Mouse (Mus musculus): ENCODE data around the gene Fam120b. TPM values are rescaled to one million over a fixed set of nuclear protein-coding genes. Genes with fewer than 3 reads are reported as not detected.

The Fam120b gene
- polyA plus RNA-seq, 1 experiment from 2014 or later: 45.2 TPM

DNA sequence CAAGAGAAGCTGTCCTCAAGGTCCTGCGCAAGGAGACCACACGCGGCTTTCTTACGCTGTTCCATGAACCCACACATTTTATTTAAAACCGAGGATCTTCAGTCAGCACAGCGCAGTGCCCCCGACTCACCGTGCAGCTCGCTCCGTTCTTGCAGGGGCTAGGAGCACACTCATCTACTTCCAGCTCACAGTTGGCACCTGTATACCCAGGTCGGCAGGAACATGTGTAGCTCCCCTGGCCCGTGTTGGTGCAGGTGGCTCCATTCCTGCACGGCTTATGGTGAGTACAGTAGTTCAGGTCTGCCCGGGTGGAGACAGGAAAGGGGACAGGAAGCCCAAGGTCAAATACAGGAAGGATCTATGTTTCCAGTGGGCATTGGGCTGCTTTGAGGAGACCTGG is 25.6 kb upstream of the Fam120b start:
- no peak overlapping the region for H3K4me3 ChIP-seq (replicated peaks; ENCODE audit: low read length)
- peak overlapping the region; percentile 22; the same call in 1 of the 2 replicates for H3K4me2 ChIP-seq (replicated peaks)
- H3K4me1 ChIP-seq (replicated peaks; ENCODE audit: control insufficient read depth, insufficient read depth, low read length): peaks cover 34% of the 10 kb centered on the region
- no peaks in the 10 kb centered on the region for H3K27me3 ChIP-seq (ENCODE audit: control insufficient read depth, insufficient read depth, low read length)
- no peak overlapping the region for H3K9ac ChIP-seq
- no peak overlapping the region for H3K27ac ChIP-seq
- DNase-seq (ENCODE audit: low spot score) (no peak), ATAC-seq (ENCODE audit: low FRiP score) (no peak)
- peaks cover 68% of the 10 kb centered on the region for H3K36me3 ChIP-seq (replicated peaks; ENCODE audit: control insufficient read depth, insufficient read depth)
- no peaks in the 10 kb centered on the region for H3K9me3 ChIP-seq (ENCODE audit: control insufficient read depth, low read length)
- WGBS: 94% methylated on average over 14 of the region's 14 CpGs

DNA sequence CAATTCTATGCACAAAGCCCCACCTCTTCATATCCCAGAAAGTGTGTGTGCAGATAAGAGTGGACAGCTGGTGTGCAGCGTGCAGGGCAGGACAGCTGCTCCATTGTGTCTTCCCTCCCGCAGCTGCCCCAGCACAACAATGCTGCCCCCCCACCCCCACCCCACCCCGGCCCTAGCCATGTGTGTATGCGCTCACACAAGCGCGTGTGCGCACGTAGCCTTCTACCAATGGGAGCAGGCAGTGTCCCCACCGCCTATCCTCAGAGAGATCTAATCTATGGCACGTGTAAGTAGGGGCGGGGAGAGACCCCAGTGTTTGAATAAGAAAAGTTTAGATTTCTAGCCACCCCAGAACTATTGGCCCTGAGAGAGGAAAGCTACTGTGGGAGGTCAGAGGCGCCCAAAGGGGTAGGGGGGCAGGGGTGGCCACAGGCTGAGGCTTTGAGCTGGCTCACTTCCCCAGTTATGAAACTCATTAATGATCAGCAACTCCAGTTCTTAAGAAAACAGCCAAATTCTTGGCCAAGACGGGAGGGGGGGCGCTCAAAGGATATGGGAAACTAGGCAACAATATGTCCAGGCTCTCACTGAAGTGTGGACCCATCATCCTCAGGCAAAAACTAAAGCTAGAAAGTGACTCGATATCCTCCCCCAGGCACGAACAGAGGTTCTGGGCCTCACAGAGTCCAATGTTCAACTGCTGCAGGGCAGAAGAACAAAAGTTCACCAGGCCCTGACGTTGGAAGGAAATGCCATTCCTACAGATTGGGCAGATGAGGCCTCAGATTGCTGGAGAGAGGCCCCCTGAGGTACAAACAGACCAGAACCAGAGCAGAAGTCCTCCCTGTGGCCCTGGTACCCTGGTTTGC is 23.8 kb upstream of the Fam120b start:
- 16% methylated on average over 17 of the region's 17 CpGs for WGBS
- Histone ChIP-seq H3K4me2 (replicated peaks) (peak overlapping the region; percentile 82), H3K36me3 (replicated peaks; ENCODE audit: control insufficient read depth, insufficient read depth) (peaks cover 53% of the 10 kb centered on the region), H3K9ac (peak overlapping the region; percentile 51; the same call in 1 of the 2 replicates), H3K9me3 (ENCODE audit: control insufficient read depth, low read length) (no peaks in the 10 kb centered on the region), H3K4me3 (replicated peaks; ENCODE audit: low read length) (peak overlapping the region; percentile 67), H3K4me1 (replicated peaks; ENCODE audit: control insufficient read depth, insufficient read depth, low read length) (peaks cover 36% of the 10 kb centered on the region), H3K27me3 (ENCODE audit: control insufficient read depth, insufficient read depth, low read length) (no peaks in the 10 kb centered on the region), H3K27ac (no peak overlapping the region)
- no peak for DNase-seq (ENCODE audit: low spot score)
- no peak for ATAC-seq (ENCODE audit: low FRiP score)

DNA sequence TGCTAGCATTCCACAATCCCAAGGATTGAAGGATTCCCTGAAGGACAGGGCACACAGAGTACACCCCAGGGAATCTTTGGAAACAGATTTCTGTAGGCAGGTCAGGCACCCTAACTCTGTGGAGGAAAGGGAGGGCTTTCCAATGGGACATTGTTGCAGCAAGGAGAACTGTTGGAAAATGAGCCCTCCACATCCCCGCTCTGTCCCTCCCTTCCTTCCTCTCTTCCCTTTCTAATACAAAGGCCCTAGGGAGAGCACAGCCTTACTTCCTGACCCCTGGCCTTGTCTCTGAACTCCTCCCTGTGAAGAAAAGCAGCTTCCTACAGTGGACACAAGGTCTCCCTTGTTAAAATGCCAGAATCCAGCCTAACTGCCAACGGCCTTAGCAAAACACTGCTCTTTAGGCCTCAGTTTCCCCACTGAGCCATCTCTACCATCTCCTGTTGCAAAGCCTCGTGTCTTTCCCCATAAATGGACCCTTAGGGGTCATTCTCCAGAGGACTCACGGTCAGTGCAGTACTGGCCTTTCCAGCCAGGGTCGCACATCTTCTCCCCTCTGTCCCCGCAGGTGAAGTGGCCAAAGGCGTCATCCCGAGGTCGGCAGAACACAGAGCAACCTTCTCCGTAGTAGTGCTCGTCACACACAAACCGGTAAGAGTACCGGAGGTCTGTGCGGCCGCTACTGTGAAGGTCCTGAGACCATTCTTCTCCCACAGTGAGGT is 22.9 kb upstream of the Fam120b start:
- 47% methylated on average over 15 of the region's 15 CpGs for WGBS
- H3K4me2 ChIP-seq (replicated peaks): peak overlapping the region; percentile 82
- H3K9me3 ChIP-seq (ENCODE audit: control insufficient read depth, low read length): no peaks in the 10 kb centered on the region
- peak overlapping the region; percentile 51 for H3K9ac ChIP-seq
- ATAC-seq (ENCODE audit: low FRiP score) (no peak), DNase-seq (ENCODE audit: low spot score) (no peak)
- no peak overlapping the region for H3K27ac ChIP-seq
- peaks cover 46% of the 10 kb centered on the region for H3K36me3 ChIP-seq (replicated peaks; ENCODE audit: control insufficient read depth, insufficient read depth)
- H3K27me3 ChIP-seq (ENCODE audit: control insufficient read depth, insufficient read depth, low read length): no peaks in the 10 kb centered on the region
- H3K4me1 ChIP-seq (replicated peaks; ENCODE audit: control insufficient read depth, insufficient read depth, low read length): peaks cover 41% of the 10 kb centered on the region
- H3K4me3 ChIP-seq (replicated peaks; ENCODE audit: low read length): peak overlapping the region; percentile 67

DNA sequence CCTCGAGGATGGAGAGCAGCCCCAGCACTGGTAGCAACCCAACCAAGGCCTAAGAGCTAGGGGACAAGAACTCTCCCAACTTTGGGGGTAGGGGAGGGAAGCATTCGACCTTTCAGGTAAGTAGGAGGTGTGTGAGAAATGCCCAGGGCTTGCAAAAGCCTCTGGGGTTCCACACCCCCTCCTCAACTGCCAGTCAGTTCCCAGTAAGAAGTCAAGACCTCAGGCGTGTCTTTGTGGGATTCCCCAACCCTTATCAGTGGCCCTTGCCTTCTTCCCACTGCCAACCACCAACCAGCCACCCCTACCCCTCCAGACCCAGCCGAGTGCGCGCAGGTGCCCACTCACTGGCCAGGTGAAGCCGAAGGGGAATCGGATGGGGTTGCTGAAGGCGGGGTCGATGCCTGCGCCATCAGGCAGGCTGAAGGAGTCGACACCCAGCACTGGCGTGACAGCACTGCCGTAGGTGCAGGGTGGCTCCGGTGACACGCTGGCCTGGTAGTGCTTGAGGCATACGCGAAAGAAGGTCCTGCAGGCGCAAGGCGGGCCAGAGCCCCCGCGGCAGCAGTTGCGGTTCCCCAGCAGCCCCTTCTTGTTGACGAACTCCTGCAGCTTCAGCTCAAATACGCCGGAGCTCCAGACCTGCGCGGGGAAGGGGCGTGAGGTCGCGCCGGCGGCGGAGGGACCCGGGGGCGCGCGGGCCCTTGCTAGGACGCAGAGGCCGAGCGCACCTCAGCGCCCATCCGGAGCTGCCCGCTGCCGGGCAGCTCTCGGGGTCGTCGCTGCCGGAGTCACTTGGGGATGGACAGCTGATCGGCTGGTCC is 21.5 kb upstream of the Fam120b start:
- peak overlapping the region; percentile 67 for H3K4me3 ChIP-seq (replicated peaks; ENCODE audit: low read length)
- peak overlapping the region; percentile 93 for H3K27ac ChIP-seq
- H3K4me1 ChIP-seq (replicated peaks; ENCODE audit: control insufficient read depth, insufficient read depth, low read length): peaks cover 41% of the 10 kb centered on the region
- peak overlapping the region; percentile 90 for H3K9ac ChIP-seq
- WGBS: 2% methylated on average over 41 of the region's 50 CpGs
- DNase-seq (ENCODE audit: low spot score): no peak
- H3K36me3 ChIP-seq (replicated peaks; ENCODE audit: control insufficient read depth, insufficient read depth): peaks cover 32% of the 10 kb centered on the region
- no peaks in the 10 kb centered on the region for H3K27me3 ChIP-seq (ENCODE audit: control insufficient read depth, insufficient read depth, low read length)
- no peaks in the 10 kb centered on the region for H3K9me3 ChIP-seq (ENCODE audit: control insufficient read depth, low read length)
- H3K4me2 ChIP-seq (replicated peaks): peak overlapping the region; percentile 82
- no peak for ATAC-seq (ENCODE audit: low FRiP score)

DNA sequence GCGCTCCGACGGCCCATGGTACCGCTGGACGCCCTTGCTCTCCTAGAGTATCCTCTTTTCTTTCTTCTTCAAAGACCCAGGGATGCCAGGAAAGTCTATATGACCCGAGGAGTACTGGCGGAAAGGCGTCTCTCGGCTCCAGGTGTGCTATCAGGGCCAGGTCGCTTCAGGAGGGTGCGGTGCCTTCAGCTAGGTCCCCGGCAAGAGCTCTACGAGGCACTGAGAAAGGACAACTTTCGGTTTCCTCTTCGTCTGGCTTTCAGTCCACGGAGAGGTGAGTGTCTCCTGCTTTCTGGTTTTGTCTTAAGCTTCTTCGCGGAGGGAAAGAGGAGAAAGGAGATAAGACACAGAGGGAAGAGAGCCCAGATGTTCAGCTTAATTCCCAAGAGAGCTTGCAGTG is 20.8 kb upstream of the Fam120b start:
- ATAC-seq (ENCODE audit: low FRiP score) (no peak), DNase-seq (ENCODE audit: low spot score) (peak; percentile 26)
- Histone ChIP-seq H3K4me2 (replicated peaks) (peak overlapping the region; percentile 82), H3K4me1 (replicated peaks; ENCODE audit: control insufficient read depth, insufficient read depth, low read length) (peaks cover 45% of the 10 kb centered on the region), H3K9ac (peak overlapping the region; percentile 90), H3K4me3 (replicated peaks; ENCODE audit: low read length) (peak overlapping the region; percentile 67), H3K36me3 (replicated peaks; ENCODE audit: control insufficient read depth, insufficient read depth) (peaks cover 25% of the 10 kb centered on the region), H3K27ac (peak overlapping the region; percentile 93), H3K9me3 (ENCODE audit: control insufficient read depth, low read length) (no peaks in the 10 kb centered on the region), H3K27me3 (ENCODE audit: control insufficient read depth, insufficient read depth, low read length) (no peaks in the 10 kb centered on the region)
- 1% methylated on average over 18 of the region's 18 CpGs for WGBS

DNA sequence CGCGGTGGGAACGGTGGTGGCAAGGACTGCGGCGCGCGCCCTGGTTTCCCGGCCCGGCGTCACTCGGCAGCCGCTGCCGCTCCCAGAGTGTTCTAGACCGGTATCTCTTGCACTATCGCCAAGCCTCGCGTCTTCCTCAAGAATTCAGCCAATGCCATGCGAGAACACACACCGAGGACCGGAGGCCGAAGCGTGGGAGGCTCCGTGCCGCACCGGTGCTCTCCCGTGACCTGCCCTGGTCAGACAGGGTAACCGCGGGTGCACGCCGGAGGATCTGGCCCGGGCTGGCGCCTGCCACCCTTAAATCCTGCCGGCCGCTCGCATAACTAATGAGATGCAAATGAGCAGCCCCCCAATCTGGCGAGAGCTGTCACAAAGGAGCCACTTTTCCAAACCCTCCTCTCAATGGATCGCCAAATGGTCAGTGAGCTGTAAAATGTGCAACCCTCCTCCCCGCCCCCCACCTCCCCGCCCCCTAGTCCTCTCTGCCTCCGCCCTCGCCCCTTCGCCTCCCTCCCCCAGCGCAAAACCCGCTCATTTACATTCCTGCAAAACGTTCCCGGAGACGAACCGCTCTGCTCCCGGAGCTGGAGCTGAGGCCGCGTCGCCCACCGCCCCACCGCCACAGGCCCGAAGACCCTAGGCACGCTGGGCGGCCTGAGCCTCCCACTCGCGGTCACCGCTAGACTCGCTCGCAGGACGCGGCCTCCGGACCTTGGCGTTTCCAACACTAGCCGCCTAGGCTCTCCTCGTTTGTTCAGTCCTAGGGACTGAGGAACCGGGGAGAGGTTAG is 20.1 kb upstream of the Fam120b start:
- peak overlapping the region; percentile 93 for H3K27ac ChIP-seq
- peak overlapping the region; percentile 67 for H3K4me3 ChIP-seq (replicated peaks; ENCODE audit: low read length)
- no peaks in the 10 kb centered on the region for H3K27me3 ChIP-seq (ENCODE audit: control insufficient read depth, insufficient read depth, low read length)
- ATAC-seq (ENCODE audit: low FRiP score): peak; percentile 72
- H3K9ac ChIP-seq: peak overlapping the region; percentile 90
- peaks cover 18% of the 10 kb centered on the region for H3K36me3 ChIP-seq (replicated peaks; ENCODE audit: control insufficient read depth, insufficient read depth)
- peaks cover 49% of the 10 kb centered on the region for H3K4me1 ChIP-seq (replicated peaks; ENCODE audit: control insufficient read depth, insufficient read depth, low read length)
- under 1% methylated on average over 68 of the region's 69 CpGs for WGBS
- no peaks in the 10 kb centered on the region for H3K9me3 ChIP-seq (ENCODE audit: control insufficient read depth, low read length)
- H3K4me2 ChIP-seq (replicated peaks): peak overlapping the region; percentile 82
- peak; percentile 75 for DNase-seq (ENCODE audit: low spot score)

DNA sequence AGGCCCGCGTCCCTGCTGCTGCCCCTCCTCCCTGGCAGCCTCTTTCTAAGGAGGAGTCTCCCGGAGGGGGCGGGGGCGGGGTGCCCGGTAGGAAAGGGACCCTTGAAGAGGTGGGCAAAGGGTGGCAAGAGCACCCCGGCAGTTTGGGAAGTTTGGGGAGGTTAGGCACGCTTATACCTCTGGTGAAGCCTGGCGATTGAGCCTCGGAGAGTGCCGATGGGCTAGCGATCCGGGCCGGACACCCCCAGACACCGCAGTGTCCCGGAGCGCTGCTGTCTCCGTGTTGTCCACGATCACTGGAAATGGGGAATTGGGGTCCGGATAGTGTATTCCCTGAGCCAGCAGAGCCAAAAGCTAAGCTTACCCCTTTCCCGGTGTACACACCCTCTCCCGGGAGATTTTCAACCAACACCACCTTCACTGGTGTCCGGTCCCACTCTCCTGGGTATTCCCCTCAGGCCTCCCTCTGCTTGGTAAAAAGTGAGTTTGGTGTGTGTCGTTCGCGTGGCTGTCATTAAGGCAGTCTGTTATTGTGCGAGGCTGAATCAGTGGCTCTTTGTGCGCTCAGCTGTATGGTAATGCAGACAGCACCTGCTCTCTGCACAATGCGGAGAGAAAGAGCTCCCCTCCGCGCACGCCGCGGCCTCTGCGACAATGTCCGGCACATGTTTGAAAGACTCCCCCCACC is 19.4 kb upstream of the Fam120b start, which contains the start of gene Dll1:
Gene Dll1, minus strand, starts transcription at position 379 of the 688 bp plus-strand sequence.
- H3K4me2 ChIP-seq (replicated peaks): peak within 1 kb of the TSS; percentile 82
- H3K4me3 ChIP-seq (replicated peaks; ENCODE audit: low read length): peak within 1 kb of the TSS; percentile 67
- H3K36me3 ChIP-seq (replicated peaks; ENCODE audit: control insufficient read depth, insufficient read depth): peaks cover 15% of the 10 kb centered on the region
- peak; percentile 29 for ATAC-seq (ENCODE audit: low FRiP score)
- H3K9ac ChIP-seq: peak within 1 kb of the TSS; percentile 90
- H3K27me3 ChIP-seq (ENCODE audit: control insufficient read depth, insufficient read depth, low read length): no peaks in the 10 kb centered on the region
- peak within 1 kb of the TSS; percentile 93 for H3K27ac ChIP-seq
- peaks cover 54% of the 10 kb centered on the region for H3K4me1 ChIP-seq (replicated peaks; ENCODE audit: control insufficient read depth, insufficient read depth, low read length)
- H3K9me3 ChIP-seq (ENCODE audit: control insufficient read depth, low read length): no peaks in the 10 kb centered on the region
- peak; percentile 74 for DNase-seq (ENCODE audit: low spot score)
- WGBS: under 1% methylated on average over 35 of the region's 36 CpGs

DNA sequence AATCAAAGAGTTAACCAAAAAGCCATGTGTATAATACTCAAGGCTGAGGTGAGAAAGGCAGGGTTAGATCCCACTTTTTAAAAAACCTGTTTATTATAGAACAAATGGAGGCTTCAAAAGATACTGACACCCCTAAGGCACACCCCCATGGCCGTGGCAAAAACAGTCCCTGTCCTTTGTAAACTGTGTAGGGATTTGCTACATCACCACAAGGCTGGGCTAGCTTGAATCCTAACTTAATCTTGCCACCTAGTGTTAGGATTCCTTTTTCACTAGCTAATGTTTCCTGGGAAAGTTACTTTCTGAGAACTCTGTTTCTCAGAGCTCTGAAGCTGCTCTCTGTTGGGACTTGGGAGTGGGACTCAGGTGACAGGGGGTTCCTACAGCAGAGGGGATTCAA is 18.1 kb upstream of the Fam120b start:
- H3K36me3 ChIP-seq (replicated peaks; ENCODE audit: control insufficient read depth, insufficient read depth): peaks cover 5% of the 10 kb centered on the region; the same call in 1 of the 2 replicates
- H3K4me2 ChIP-seq (replicated peaks): peak overlapping the region; percentile 82
- H3K4me1 ChIP-seq (replicated peaks; ENCODE audit: control insufficient read depth, insufficient read depth, low read length): peaks cover 41% of the 10 kb centered on the region
- 0 out of 2 replicates have a peak overlapping the region, but pooled peaks have one; percentile 93 for H3K27ac ChIP-seq
- WGBS: 0% methylated on average over 1 of the region's 1 CpGs
- no peak for ATAC-seq (ENCODE audit: low FRiP score)
- no peak overlapping the region for H3K4me3 ChIP-seq (replicated peaks; ENCODE audit: low read length)
- no peaks in the 10 kb centered on the region for H3K9me3 ChIP-seq (ENCODE audit: control insufficient read depth, low read length)
- no peaks in the 10 kb centered on the region for H3K27me3 ChIP-seq (ENCODE audit: control insufficient read depth, insufficient read depth, low read length)
- DNase-seq (ENCODE audit: low spot score): peak; percentile 78
- H3K9ac ChIP-seq: no peak overlapping the region

All from hindbrain, embryonic 14.5 days (tissue).